Mouse (Mus musculus): ENCODE measurements at regions not wholly inside any gene's neighbourhood (a gene's known extent, or its start where the extent isn't known, plus 50 kb on each side); places are given as distances from the start of the nearest gene placed in this dataset.
A peak's percentile ranks its signal among the peaks of the same experiment; 100 is the strongest.

- H3K9ac ChIP-seq (replicated peaks; ENCODE audit: low read depth, low read length) = no peak overlapping the region
- H3K36me3 ChIP-seq (ENCODE audit: control insufficient read depth, insufficient read depth, low read length) = no peaks in the 10 kb centered on the region
- no peak overlapping the region for H3K4me2 ChIP-seq (ENCODE audit: low read depth, low read length)
- ATAC-seq (ENCODE audit: low read depth) = no peak
- 28% methylated on average over 3 of the region's 3 CpGs for WGBS
- no peak overlapping the region for H3K4me3 ChIP-seq (ENCODE audit: low read depth, low read length)
- no peak overlapping the region for H3K27ac ChIP-seq (ENCODE audit: low read depth, low read length)
- no peaks in the 10 kb centered on the region for H3K9me3 ChIP-seq (ENCODE audit: control insufficient read depth, low read length)
- H3K4me1 ChIP-seq (ENCODE audit: control insufficient read depth, insufficient read depth, low read length) = 0 out of 2 replicates have a peak, but pooled peaks cover 7% of the 10 kb centered on the region
- H3K27me3 ChIP-seq (ENCODE audit: control insufficient read depth, insufficient read depth, low read length) = no peaks in the 10 kb centered on the region
Observed at GRCm38 (mm10) chr11:31755858-31756257, 84.2 kb upstream of the Bod1 start.

GRCm38 (mm10) chr11:31756355-31757145, 84.9 kb upstream of the Bod1 start:
- H3K4me1 ChIP-seq (ENCODE audit: control insufficient read depth, insufficient read depth, low read length) = 0 out of 2 replicates have a peak, but pooled peaks cover 7% of the 10 kb centered on the region
- H3K4me2 ChIP-seq (ENCODE audit: low read depth, low read length) = no peak overlapping the region
- no peaks in the 10 kb centered on the region for H3K36me3 ChIP-seq (ENCODE audit: control insufficient read depth, insufficient read depth, low read length)
- ATAC-seq (ENCODE audit: low read depth) = no peak
- no peak overlapping the region for H3K27ac ChIP-seq (ENCODE audit: low read depth, low read length)
- no peaks in the 10 kb centered on the region for H3K27me3 ChIP-seq (ENCODE audit: control insufficient read depth, insufficient read depth, low read length)
- H3K9ac ChIP-seq (replicated peaks; ENCODE audit: low read depth, low read length) = no peak overlapping the region
- WGBS = 91% methylated on average over 10 of the region's 10 CpGs
- no peaks in the 10 kb centered on the region for H3K9me3 ChIP-seq (ENCODE audit: control insufficient read depth, low read length)
- H3K4me3 ChIP-seq (ENCODE audit: low read depth, low read length) = no peak overlapping the region

GRCm38 (mm10) chr11:31759868-31760765, 88.4 kb upstream of the Bod1 start:
- H3K4me1 ChIP-seq (ENCODE audit: control insufficient read depth, insufficient read depth, low read length) = 0 out of 2 replicates have a peak, but pooled peaks cover 3% of the 10 kb centered on the region
- 41% methylated on average over 9 of the region's 9 CpGs for WGBS
- peak; percentile 59; the same call in 1 of the 2 replicates for ATAC-seq (ENCODE audit: low read depth)
- no peaks in the 10 kb centered on the region for H3K36me3 ChIP-seq (ENCODE audit: control insufficient read depth, insufficient read depth, low read length)
- H3K4me2 ChIP-seq (ENCODE audit: low read depth, low read length) = no peak overlapping the region
- no peak overlapping the region for H3K4me3 ChIP-seq (ENCODE audit: low read depth, low read length)
- H3K9me3 ChIP-seq (ENCODE audit: control insufficient read depth, low read length) = no peaks in the 10 kb centered on the region
- no peaks in the 10 kb centered on the region for H3K27me3 ChIP-seq (ENCODE audit: control insufficient read depth, insufficient read depth, low read length)
- H3K9ac ChIP-seq (replicated peaks; ENCODE audit: low read depth, low read length) = no peak overlapping the region
- no peak overlapping the region for H3K27ac ChIP-seq (ENCODE audit: low read depth, low read length)

DNA sequence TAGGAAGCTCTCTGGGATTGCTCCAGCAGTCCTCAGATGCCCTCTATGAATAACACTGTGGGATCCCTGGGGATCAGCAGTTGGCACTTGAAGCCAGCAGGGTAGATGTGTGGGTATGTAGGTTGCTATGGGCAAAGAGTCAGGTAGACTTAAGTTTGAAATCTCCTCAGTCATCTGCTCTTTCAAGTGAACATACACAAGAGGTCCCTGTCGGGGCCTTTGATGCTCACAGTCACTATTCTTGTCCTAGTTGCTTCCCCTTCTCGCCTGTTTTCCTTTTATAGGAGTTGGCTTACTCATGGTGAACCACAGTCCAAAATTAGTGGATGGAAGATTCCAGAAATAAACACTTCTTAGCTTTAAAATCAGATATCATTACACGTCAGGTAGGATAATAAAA, 92.2 kb upstream of the Bod1 start:
- Histone ChIP-seq H3K4me1 (ENCODE audit: control insufficient read depth, insufficient read depth, low read length) (0 out of 2 replicates have a peak, but pooled peaks cover 7% of the 10 kb centered on the region), H3K9ac (replicated peaks; ENCODE audit: low read depth, low read length) (no peak overlapping the region), H3K36me3 (ENCODE audit: control insufficient read depth, insufficient read depth, low read length) (no peaks in the 10 kb centered on the region), H3K4me3 (ENCODE audit: low read depth, low read length) (no peak overlapping the region), H3K9me3 (ENCODE audit: control insufficient read depth, low read length) (no peaks in the 10 kb centered on the region), H3K27me3 (ENCODE audit: control insufficient read depth, insufficient read depth, low read length) (no peaks in the 10 kb centered on the region), H3K27ac (ENCODE audit: low read depth, low read length) (no peak overlapping the region), H3K4me2 (ENCODE audit: low read depth, low read length) (no peak overlapping the region)
- no peak for ATAC-seq (ENCODE audit: low read depth)
- WGBS = 86% methylated on average over 3 of the region's 3 CpGs

- no peak for ATAC-seq (ENCODE audit: low read depth)
- peaks cover 8% of the 10 kb centered on the region; the same call in 1 of the 2 replicates for H3K4me1 ChIP-seq (ENCODE audit: control insufficient read depth, insufficient read depth, low read length)
- H3K9me3 ChIP-seq (ENCODE audit: control insufficient read depth, low read length) = no peaks in the 10 kb centered on the region
- no peaks in the 10 kb centered on the region for H3K27me3 ChIP-seq (ENCODE audit: control insufficient read depth, insufficient read depth, low read length)
- no peak overlapping the region for H3K4me3 ChIP-seq (ENCODE audit: low read depth, low read length)
- no peak overlapping the region for H3K9ac ChIP-seq (replicated peaks; ENCODE audit: low read depth, low read length)
- H3K27ac ChIP-seq (ENCODE audit: low read depth, low read length) = no peak overlapping the region
- WGBS = 89% methylated on average over 5 of the region's 5 CpGs
- H3K36me3 ChIP-seq (ENCODE audit: control insufficient read depth, insufficient read depth, low read length) = no peaks in the 10 kb centered on the region
- H3K4me2 ChIP-seq (ENCODE audit: low read depth, low read length) = no peak overlapping the region
Observed at GRCm38 (mm10) chr11:31766296-31766695, 94.6 kb upstream of the Bod1 start.

DNA sequence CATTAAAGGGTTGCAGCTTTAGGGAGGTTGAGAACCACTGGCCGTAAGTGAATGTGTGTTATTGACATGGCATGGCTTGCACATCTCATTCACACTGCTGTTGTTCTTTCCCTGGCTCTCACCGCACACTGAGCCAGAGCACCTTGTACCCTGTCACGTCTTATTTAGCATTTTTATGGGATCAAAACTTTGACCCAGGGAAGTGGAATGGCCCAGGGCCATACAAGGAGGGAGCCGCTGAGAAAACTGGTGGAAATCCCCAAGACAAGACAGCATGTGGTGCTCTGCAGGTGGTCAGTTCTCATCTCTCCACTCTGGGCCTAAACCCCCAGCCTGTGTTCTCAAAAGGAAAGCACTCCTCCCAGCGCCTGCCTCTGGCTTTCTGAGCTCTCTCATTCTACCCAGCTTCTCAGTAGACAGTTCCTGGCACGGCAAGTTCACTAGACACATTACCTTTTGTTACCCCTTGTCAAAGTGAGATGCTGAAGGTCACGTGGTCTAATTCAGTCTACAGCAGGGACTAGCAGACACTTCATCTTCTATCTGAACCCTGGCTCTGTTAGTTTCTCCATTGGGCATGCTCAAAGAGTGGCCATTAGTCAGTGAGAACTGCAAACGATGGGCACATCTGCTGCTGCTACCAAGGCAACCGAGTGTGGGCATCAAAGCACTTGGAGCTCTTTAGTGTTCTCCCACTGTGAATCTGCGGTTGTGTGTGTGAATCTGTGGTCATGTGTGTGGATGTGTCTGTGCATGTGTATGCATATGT, 96.2 kb upstream of the Bod1 start:
- Histone ChIP-seq H3K27me3 (ENCODE audit: control insufficient read depth, insufficient read depth, low read length) (no peaks in the 10 kb centered on the region), H3K4me2 (ENCODE audit: low read depth, low read length) (no peak overlapping the region), H3K9ac (replicated peaks; ENCODE audit: low read depth, low read length) (no peak overlapping the region), H3K9me3 (ENCODE audit: control insufficient read depth, low read length) (no peaks in the 10 kb centered on the region), H3K4me3 (ENCODE audit: low read depth, low read length) (no peak overlapping the region), H3K27ac (ENCODE audit: low read depth, low read length) (peak overlapping the region; percentile 55; the same call in 1 of the 2 replicates), H3K4me1 (ENCODE audit: control insufficient read depth, insufficient read depth, low read length) (peaks cover 8% of the 10 kb centered on the region; the same call in 1 of the 2 replicates), H3K36me3 (ENCODE audit: control insufficient read depth, insufficient read depth, low read length) (no peaks in the 10 kb centered on the region)
- 24% methylated on average over 10 of the region's 10 CpGs for WGBS
- peak; percentile 85 for ATAC-seq (ENCODE audit: low read depth)

GRCm38 (mm10) chr11:31769804-31770654, 98.3 kb upstream of the Bod1 start:
- WGBS = 83% methylated on average over 4 of the region's 4 CpGs
- Histone ChIP-seq H3K4me3 (ENCODE audit: low read depth, low read length) (no peak overlapping the region), H3K36me3 (ENCODE audit: control insufficient read depth, insufficient read depth, low read length) (no peaks in the 10 kb centered on the region), H3K27me3 (ENCODE audit: control insufficient read depth, insufficient read depth, low read length) (no peaks in the 10 kb centered on the region), H3K9me3 (ENCODE audit: control insufficient read depth, low read length) (no peaks in the 10 kb centered on the region), H3K9ac (replicated peaks; ENCODE audit: low read depth, low read length) (no peak overlapping the region), H3K27ac (ENCODE audit: low read depth, low read length) (peak overlapping the region; percentile 73; the same call in 1 of the 2 replicates), H3K4me2 (ENCODE audit: low read depth, low read length) (no peak overlapping the region), H3K4me1 (ENCODE audit: control insufficient read depth, insufficient read depth, low read length) (peaks cover 8% of the 10 kb centered on the region; the same call in 1 of the 2 replicates)
- ATAC-seq (ENCODE audit: low read depth) = peak; percentile 19; the same call in 1 of the 2 replicates

DNA sequence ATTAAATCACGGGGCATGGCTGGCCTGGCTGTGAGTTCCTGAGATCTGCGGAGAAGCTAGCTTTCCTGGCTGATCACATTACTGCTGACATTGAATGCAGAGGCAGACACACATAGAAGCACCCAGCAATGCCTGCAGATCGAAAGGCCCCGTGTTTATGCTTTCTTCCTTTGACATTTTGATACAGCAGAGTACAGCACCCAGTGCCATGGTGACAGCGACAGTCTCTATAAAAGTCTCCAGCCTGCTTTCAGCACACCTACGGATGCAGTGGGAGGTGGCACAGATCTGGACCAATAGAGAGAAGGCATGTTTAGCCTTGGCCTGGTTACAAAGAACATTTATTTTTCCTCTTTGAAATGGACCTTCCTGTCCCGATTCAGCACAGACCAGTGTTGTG, 99.2 kb upstream of the Bod1 start:
- peak; percentile 75 for ATAC-seq (ENCODE audit: low read depth)
- no peaks in the 10 kb centered on the region for H3K27me3 ChIP-seq (ENCODE audit: control insufficient read depth, insufficient read depth, low read length)
- H3K4me1 ChIP-seq (ENCODE audit: control insufficient read depth, insufficient read depth, low read length) = peaks cover 8% of the 10 kb centered on the region; the same call in 1 of the 2 replicates
- H3K27ac ChIP-seq (ENCODE audit: low read depth, low read length) = peak overlapping the region; percentile 73
- no peaks in the 10 kb centered on the region for H3K36me3 ChIP-seq (ENCODE audit: control insufficient read depth, insufficient read depth, low read length)
- no peak overlapping the region for H3K4me3 ChIP-seq (ENCODE audit: low read depth, low read length)
- 61% methylated on average over 7 of the region's 7 CpGs for WGBS
- H3K9me3 ChIP-seq (ENCODE audit: control insufficient read depth, low read length) = no peaks in the 10 kb centered on the region
- H3K9ac ChIP-seq (replicated peaks; ENCODE audit: low read depth, low read length) = no peak overlapping the region
- no peak overlapping the region for H3K4me2 ChIP-seq (ENCODE audit: low read depth, low read length)
